Mouse (Mus musculus) olfactory bulb, adult 2 months (tissue): ENCODE measurements at regions not wholly inside any gene's neighbourhood (a gene's known extent, or its start where the extent isn't known, plus 50 kb on each side); places are given as distances from the start of the nearest gene placed in this dataset.

ENCODE experiments used
- H3K27ac ChIP-seq: fragments of 200-500 bp; 2 replicates; pipeline ENCODE4 v1.5.1; 2012; ENCODE audit warnings: low read depth, low read length; ENCODE audit not compliant: insufficient read depth
- H3K4me1 ChIP-seq: fragments of 200-500 bp; 2 replicates; pipeline ENCODE4 v1.6.1; 2012; ENCODE audit warnings: low read length; ENCODE audit not compliant: control insufficient read depth, insufficient read depth
- H3K4me3 ChIP-seq: fragments of 200-500 bp; 2 replicates; pipeline ENCODE4 v1.5.1; 2012; ENCODE audit warnings: mild to moderate bottlenecking, low read depth, low read length, moderate library complexity; ENCODE audit not compliant: insufficient read depth
- CTCF ChIP-seq: fragments of 200-500 bp; IDR thresholded peaks from 2 replicates; pipeline ENCODE4 v1.5.1; 2012; ENCODE audit warnings: low read depth, mild to moderate bottlenecking, low read length, moderate library complexity; ENCODE audit not compliant: insufficient read depth
- POLR2A ChIP-seq: fragments of 200-500 bp; IDR thresholded peaks from 2 replicates; pipeline ENCODE4 v1.6.1; 2012; ENCODE audit warnings: mild to moderate bottlenecking, low read depth, low read length, moderate library complexity; ENCODE audit not compliant: insufficient read depth
- WGBS: fragments of 180-500 bp; shearing (Covaris S2); methylation state at CpG from one replicate; pipeline ENCODE4 v1.1.7; 2018; 5-methylcytosine and 5-hydroxymethylcytosine counted together

DNA sequence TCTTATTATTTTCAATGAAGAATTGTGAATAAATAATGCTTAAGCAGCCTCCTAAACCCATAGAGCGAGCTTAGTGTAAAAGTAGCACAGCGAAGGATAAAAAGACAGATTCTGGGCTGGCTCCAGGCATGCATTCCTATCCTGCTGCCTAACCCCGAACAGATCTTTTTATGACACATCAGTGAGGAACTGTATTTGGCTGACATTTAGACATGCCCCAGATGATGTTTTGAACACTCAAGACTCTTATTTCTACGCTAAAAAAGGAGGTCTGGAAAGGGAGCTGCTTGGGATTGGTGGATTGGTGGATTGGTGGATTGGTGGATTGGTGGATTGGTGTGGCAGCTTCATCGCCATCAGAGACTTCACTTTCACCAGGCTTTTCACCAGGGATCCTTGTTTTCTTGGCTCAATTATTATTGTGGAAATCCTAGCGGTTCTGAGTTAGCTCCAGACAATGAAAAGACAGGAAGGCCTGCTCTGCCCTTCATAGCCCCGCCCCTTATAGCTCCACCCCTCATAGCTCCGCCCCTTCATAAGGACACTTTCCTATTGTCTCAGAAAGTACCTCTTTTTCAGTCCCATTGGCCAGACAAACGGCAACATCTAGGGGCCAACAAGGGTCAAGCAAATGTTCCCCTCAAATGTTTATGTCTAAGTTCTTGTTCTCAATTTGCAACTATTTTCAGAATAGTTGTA, 59.6 kb upstream of the Plxnc1 start:
- no peak overlapping the region for H3K27ac ChIP-seq
- peaks cover 2% of the 10 kb centered on the region; the same call in 1 of the 2 replicates for H3K4me1 ChIP-seq
- 86% methylated on average over 9 of the region's 9 CpGs for WGBS
- TF ChIP-seq CTCF (no peak), POLR2A (no peak)
- H3K4me3 ChIP-seq: no peak overlapping the region

DNA sequence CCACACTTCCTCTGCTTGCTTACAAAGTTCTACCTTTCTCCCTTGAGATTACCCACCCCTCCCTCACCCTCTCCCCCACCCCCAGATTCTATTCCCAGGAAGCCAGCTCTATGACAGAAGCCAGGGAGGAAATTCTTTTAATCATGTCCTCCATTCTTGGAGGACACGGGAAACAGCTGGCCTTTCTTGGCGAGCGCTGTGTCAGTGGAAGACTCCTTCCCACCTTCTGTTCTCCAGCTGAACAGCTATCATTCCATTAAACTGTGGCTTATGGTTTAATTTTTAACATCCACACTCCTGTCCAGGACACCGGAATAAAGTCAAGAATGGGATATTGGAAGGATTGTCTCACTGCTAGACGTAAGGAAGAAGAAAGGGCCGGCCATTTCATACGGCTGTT, 59.0 kb upstream of the Plxnc1 start:
- no peak for TF ChIP-seq POLR2A
- no peak for TF ChIP-seq CTCF
- Histone ChIP-seq H3K27ac (no peak overlapping the region), H3K4me3 (no peak overlapping the region), H3K4me1 (peaks cover 2% of the 10 kb centered on the region; the same call in 1 of the 2 replicates)
- WGBS: 92% methylated on average over 7 of the region's 7 CpGs

DNA sequence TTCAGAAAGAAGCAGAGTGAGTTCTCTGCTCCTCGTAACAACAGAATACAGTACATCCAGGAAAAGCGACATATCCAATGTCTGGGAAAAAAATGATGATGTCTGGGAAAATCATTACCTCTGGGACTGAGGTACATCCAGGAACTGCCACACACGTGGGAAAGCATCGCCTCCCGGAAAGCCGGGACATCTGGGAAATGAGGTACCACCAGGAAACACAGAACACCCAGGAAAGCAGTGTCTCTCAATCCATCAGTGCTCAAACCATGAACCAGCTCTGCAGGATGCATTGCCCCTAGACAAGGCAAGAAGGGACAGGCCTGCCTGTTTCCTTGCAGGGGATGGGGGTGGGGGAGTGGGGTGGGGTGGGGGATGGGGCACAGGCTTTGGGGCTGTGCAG, 57.0 kb upstream of the Plxnc1 start:
- 57% methylated on average over 6 of the region's 6 CpGs for WGBS
- Histone ChIP-seq H3K4me3 (no peak overlapping the region), H3K4me1 (peaks cover 2% of the 10 kb centered on the region; the same call in 1 of the 2 replicates), H3K27ac (no peak overlapping the region)
- no peak for TF ChIP-seq CTCF

DNA sequence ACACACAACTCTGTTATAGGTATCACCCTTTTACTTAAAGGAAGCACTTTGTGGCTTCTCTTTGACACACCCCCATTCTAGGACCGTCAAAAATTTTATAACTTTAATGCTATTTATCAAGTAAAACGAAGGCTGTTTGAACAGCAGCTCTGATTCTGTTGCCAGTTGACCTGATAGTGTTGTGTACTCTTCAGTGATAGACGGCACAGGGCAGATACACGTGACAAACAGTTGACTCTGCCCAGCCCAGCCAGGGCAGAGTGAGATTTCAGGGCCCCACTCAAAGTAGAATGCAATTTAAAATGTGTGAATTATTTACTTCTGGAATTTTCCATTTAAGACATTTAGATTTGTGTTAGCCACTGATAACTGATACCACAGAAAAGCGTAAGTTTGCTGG, 55.1 kb upstream of the Plxnc1 start:
- TF ChIP-seq CTCF (no peak), POLR2A (no peak)
- H3K4me1 ChIP-seq: peaks cover 2% of the 10 kb centered on the region; the same call in 1 of the 2 replicates
- no peak overlapping the region for H3K4me3 ChIP-seq
- no peak overlapping the region for H3K27ac ChIP-seq
- WGBS: 90% methylated on average over 5 of the region's 5 CpGs
